Mouse (Mus musculus) brain, embryonic 14.5 days (tissue): ENCODE results near the gene Sfswap.

Experiments
- CTCF ChIP-seq: fragments of 200-500 bp; IDR thresholded peaks from 2 replicates; pipeline ENCODE4 v1.5.1; 2012; ENCODE audit warnings: inconsistent platforms, mild to moderate bottlenecking, moderate library complexity, borderline replicate concordance; ENCODE audit not compliant: insufficient read depth, insufficient read length; ENCODE audit errors: extremely low read depth
- POLR2A ChIP-seq: fragments of 200-500 bp; IDR thresholded peaks from 2 replicates; pipeline ENCODE4 v1.6.1; 2012; ENCODE audit warnings: mild to moderate bottlenecking, inconsistent platforms, borderline replicate concordance; ENCODE audit not compliant: poor library complexity, insufficient read depth, insufficient read length, severe bottlenecking; ENCODE audit errors: extremely low read depth

- TF ChIP-seq POLR2A (no peak), CTCF (no peak)
These were observed 49.8 kb downstream of the Sfswap start for GRCm38 (mm10) chr5:129550790-129551189.
